Mouse (Mus musculus): ENCODE results near the gene Fbxw2. TPM values are rescaled to one million over a fixed set of nuclear protein-coding genes. Genes with fewer than 3 reads are reported as not detected.
"Not testable (repeated sequence)": the region's sequence is repeated elsewhere in the genome, so short reads cannot be mapped to it uniquely, and the experiment has no call there.

The Fbxw2 gene
- total and polyA plus RNA-seq, 3 experiments, result 36.7 to 67.8 (median 61.2) TPM

DNA sequence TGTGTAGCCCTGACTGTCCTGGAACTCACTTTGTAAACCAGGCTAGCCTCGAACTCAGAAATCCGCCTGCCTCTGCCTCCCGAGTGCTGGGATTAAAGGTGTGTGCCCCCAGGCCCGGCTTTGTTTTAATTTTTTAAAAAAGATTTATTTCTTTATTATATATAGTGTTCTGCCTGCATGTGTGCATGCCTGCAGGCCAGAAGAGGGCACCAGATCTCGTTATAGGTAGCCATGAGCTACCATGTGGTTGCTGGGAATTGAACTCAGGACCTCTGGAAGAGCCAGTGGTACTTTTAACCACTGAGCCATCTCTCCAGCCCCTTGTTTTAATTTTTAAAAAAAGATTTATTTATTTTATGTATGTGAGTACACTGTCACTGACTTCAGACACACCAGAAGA is 14.0 kb upstream of the Fbxw2 start:
- H3K27ac ChIP-seq (ENCODE audit: insufficient read depth, low read depth); H3K4me2 ChIP-seq (ENCODE audit: insufficient read depth, low read depth, poor library complexity, severe bottlenecking); dilution Hi-C loops (cut with MboI; ENCODE audit: extremely low pct_ligation_motif_present, extremely low pct_unique_long_range_greater_than_20kb, low sequenced_read_pairs); H3K4me3 ChIP-seq (replicated peaks in 1 of 3; ENCODE audit: low read depth in 2 of 3, low read length in 2 of 3, poor library complexity in 1 of 3); DNase-seq (ENCODE audit: extremely low read depth); H3K36me3 ChIP-seq (replicated peaks in 1 of 2; ENCODE audit: control insufficient read depth in 1 of 2, insufficient read depth in 1 of 2, low read length in 1 of 2); H3K79me2 ChIP-seq (replicated peaks; ENCODE audit: control insufficient read depth, extremely low read depth, insufficient read depth, poor library complexity, severe bottlenecking); H3K9me3 ChIP-seq (replicated peaks; ENCODE audit: low read length); in situ Hi-C loops (cut with MboI; ENCODE audit: low pct_ligation_motif_present, low pct_unique_long_range_greater_than_20kb, low sequenced_read_pairs); H3K4me1 ChIP-seq (ENCODE audit: control insufficient read depth in 1 of 2, insufficient read depth in 2 of 2); H3K9ac ChIP-seq (ENCODE audit: insufficient read depth, low read depth); H3K27me3 ChIP-seq (replicated peaks): not testable (repeated sequence)
- TF ChIP-seq RAD21 (IDR thresholded peaks at IDR 0.05; ENCODE audit: low read depth, low read length), result peak; percentile 28
- peak in 1 of 2 experiments; percentile 47; a peak in 2 of 4 replicates for TF ChIP-seq CTCF (conservative IDR thresholded peaks at IDR 0.05 in 1 of 2, IDR thresholded peaks at IDR 0.05 in 1 of 2; ENCODE audit: low read depth in 2 of 2, low read length in 2 of 2)
- TF ChIP-seq MYC (IDR thresholded peaks at IDR 0.05; ENCODE audit: low read depth, low read length), result peak; percentile 59; the same call in 1 of the 2 replicates
- TF ChIP-seq SMC3 (IDR thresholded peaks at IDR 0.05; ENCODE audit: low read depth, low read length), result peak; percentile 23; the same call in 1 of the 2 replicates

DNA sequence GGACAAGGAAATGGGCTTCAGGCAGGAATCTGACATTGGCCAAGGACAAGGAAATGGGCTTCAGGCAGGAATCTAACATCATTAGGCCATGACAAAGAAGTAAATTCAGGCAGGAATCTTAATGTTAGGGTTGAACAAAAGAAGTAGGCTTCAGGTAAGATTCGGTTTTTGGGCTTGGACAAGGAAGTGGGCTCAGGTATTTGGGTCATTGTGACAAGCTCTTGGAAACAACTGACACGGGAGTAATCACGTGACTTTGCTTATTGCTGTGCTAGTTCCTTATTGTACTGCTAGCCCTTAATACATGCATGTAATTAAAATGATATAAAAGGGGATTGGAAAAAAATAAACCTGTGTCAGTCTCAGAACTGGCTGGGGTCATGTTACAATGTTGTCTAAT is 9.6 kb upstream of the Fbxw2 start:
- Histone ChIP-seq H3K9ac (ENCODE audit: insufficient read depth, low read depth) (no peak overlapping the region), H3K27me3 (replicated peaks) (no peaks in the 10 kb centered on the region), H3K36me3 (replicated peaks in 1 of 2; ENCODE audit: control insufficient read depth in 1 of 2, insufficient read depth in 1 of 2, low read length in 1 of 2) (no peaks in the 10 kb centered on the region), H3K27ac (ENCODE audit: insufficient read depth, low read depth) (no peak overlapping the region), H3K4me2 (ENCODE audit: insufficient read depth, low read depth, poor library complexity, severe bottlenecking) (no peak overlapping the region), H3K4me3 (replicated peaks in 1 of 3; ENCODE audit: low read depth in 2 of 3, low read length in 2 of 3, poor library complexity in 1 of 3) (no peak overlapping the region), H3K79me2 (replicated peaks; ENCODE audit: control insufficient read depth, extremely low read depth, insufficient read depth, poor library complexity, severe bottlenecking) (no peaks in the 10 kb centered on the region), H3K9me3 (replicated peaks; ENCODE audit: low read length) (no peaks in the 10 kb centered on the region), H3K4me1 (ENCODE audit: control insufficient read depth in 1 of 2, insufficient read depth in 2 of 2) (no peaks in the 10 kb centered on the region)
- no peak for DNase-seq (ENCODE audit: extremely low read depth)
- no peak for TF ChIP-seq E2F4 (IDR thresholded peaks at IDR 0.05; ENCODE audit: insufficient replicate concordance, low read depth, low read length)
- TF ChIP-seq JUND (conservative IDR thresholded peaks at IDR 0.05; ENCODE audit: low read depth, low read length), result no peak
- no peak for TF ChIP-seq TBP (conservative IDR thresholded peaks at IDR 0.05; ENCODE audit: low read depth, low read length)
- no peak for TF ChIP-seq MAFK (IDR thresholded peaks at IDR 0.05; ENCODE audit: insufficient replicate concordance, low read length)
- no peak for TF ChIP-seq CTCF (conservative IDR thresholded peaks at IDR 0.05 in 1 of 2, IDR thresholded peaks at IDR 0.05 in 1 of 2; ENCODE audit: low read depth in 2 of 2, low read length in 2 of 2)
- TF ChIP-seq CHD2 (IDR thresholded peaks at IDR 0.05; ENCODE audit: low read length), result no peak
- TF ChIP-seq IRF4 (IDR thresholded peaks at IDR 0.05; ENCODE audit: low read depth, low read length), result no peak
- no peak for TF ChIP-seq ETS1 (conservative IDR thresholded peaks at IDR 0.05; ENCODE audit: low read depth, low read length)
- no peak for TF ChIP-seq CHD1 (IDR thresholded peaks at IDR 0.05; ENCODE audit: low read depth, low read length)
- no peak for TF ChIP-seq MEF2A (IDR thresholded peaks at IDR 0.05; ENCODE audit: borderline replicate concordance, low read depth, low read length)
- no peak for TF ChIP-seq MAZ (IDR thresholded peaks at IDR 0.05; ENCODE audit: low read depth, low read length)
- in situ Hi-C loops (cut with MboI; ENCODE audit: low pct_ligation_motif_present, low pct_unique_long_range_greater_than_20kb, low sequenced_read_pairs), result no loop called here
- dilution Hi-C loops (cut with MboI; ENCODE audit: extremely low pct_ligation_motif_present, extremely low pct_unique_long_range_greater_than_20kb, low sequenced_read_pairs), result no loop called here

DNA sequence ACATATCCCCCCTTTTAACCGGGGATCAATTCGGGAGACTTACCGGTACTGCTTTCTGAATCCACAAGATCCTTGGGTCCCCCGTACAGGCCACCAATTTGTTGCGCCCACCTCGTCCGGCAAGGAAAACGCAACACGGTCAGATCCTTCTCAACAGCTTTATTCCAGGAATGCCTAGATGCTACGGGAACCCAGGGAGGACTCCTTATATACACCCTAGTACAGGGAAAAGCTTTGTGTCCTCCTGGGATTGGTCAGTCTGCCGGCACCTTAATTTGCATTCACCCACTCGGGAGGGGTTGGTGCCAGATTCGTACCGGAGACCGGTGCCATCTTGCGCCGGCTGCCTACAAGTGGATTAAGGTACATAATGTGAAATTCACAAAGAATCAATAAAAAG is 7.5 kb upstream of the Fbxw2 start:
- Histone ChIP-seq H3K4me2 (ENCODE audit: insufficient read depth, low read depth, poor library complexity, severe bottlenecking) (no peak overlapping the region), H3K4me3 (replicated peaks in 1 of 3; ENCODE audit: low read depth in 2 of 3, low read length in 2 of 3, poor library complexity in 1 of 3) (no peak overlapping the region), H3K36me3 (replicated peaks in 1 of 2; ENCODE audit: control insufficient read depth in 1 of 2, insufficient read depth in 1 of 2, low read length in 1 of 2) (no peaks in the 10 kb centered on the region), H3K27me3 (replicated peaks) (no peaks in the 10 kb centered on the region), H3K79me2 (replicated peaks; ENCODE audit: control insufficient read depth, extremely low read depth, insufficient read depth, poor library complexity, severe bottlenecking) (no peaks in the 10 kb centered on the region), H3K9me3 (replicated peaks; ENCODE audit: low read length) (peaks cover 5% of the 10 kb centered on the region), H3K9ac (ENCODE audit: insufficient read depth, low read depth) (no peak overlapping the region), H3K27ac (ENCODE audit: insufficient read depth, low read depth) (no peak overlapping the region), H3K4me1 (ENCODE audit: control insufficient read depth in 1 of 2, insufficient read depth in 2 of 2) (no peaks in the 10 kb centered on the region)
- dilution Hi-C loops (cut with MboI; ENCODE audit: extremely low pct_ligation_motif_present, extremely low pct_unique_long_range_greater_than_20kb, low sequenced_read_pairs) (no loop called here), in situ Hi-C loops (cut with MboI; ENCODE audit: low pct_ligation_motif_present, low pct_unique_long_range_greater_than_20kb, low sequenced_read_pairs) (no loop called here)
- no peak for DNase-seq (ENCODE audit: extremely low read depth)
- TF ChIP-seq MEF2A (IDR thresholded peaks at IDR 0.05; ENCODE audit: borderline replicate concordance, low read depth, low read length) (no peak), ELF1 (IDR thresholded peaks at IDR 0.05; ENCODE audit: low read depth, low read length) (no peak), CHD2 (IDR thresholded peaks at IDR 0.05; ENCODE audit: low read length) (no peak), GABPA (IDR thresholded peaks at IDR 0.05; ENCODE audit: insufficient replicate concordance, low read depth, low read length) (no peak), SIN3A (IDR thresholded peaks at IDR 0.05; ENCODE audit: low read length) (no peak), E2F4 (IDR thresholded peaks at IDR 0.05; ENCODE audit: insufficient replicate concordance, low read depth, low read length) (no peak), JUN (IDR thresholded peaks at IDR 0.05; ENCODE audit: insufficient read depth, low read depth, low read length) (no peak), EP300 (IDR thresholded peaks at IDR 0.05; ENCODE audit: low read length) (no peak), NELFE (IDR thresholded peaks at IDR 0.05; ENCODE audit: low read depth, low read length) (no peak), POLR2A (IDR thresholded peaks at IDR 0.05; ENCODE audit: low read depth, low read length) (no peak), ZKSCAN1 (IDR thresholded peaks at IDR 0.05; ENCODE audit: borderline replicate concordance, low read depth, low read length) (no peak), USF1 (IDR thresholded peaks at IDR 0.05; ENCODE audit: low read depth, low read length) (no peak), IRF4 (IDR thresholded peaks at IDR 0.05; ENCODE audit: low read depth, low read length) (no peak), CTCF (conservative IDR thresholded peaks at IDR 0.05 in 1 of 2, IDR thresholded peaks at IDR 0.05 in 1 of 2; ENCODE audit: low read depth in 2 of 2, low read length in 2 of 2) (no peak), MAFK (IDR thresholded peaks at IDR 0.05; ENCODE audit: insufficient replicate concordance, low read length) (no peak), SMC3 (IDR thresholded peaks at IDR 0.05; ENCODE audit: low read depth, low read length) (no peak), TBP (conservative IDR thresholded peaks at IDR 0.05; ENCODE audit: low read depth, low read length) (no peak), ZMIZ1 (IDR thresholded peaks at IDR 0.05; ENCODE audit: low read depth, low read length) (no peak), HCFC1 (IDR thresholded peaks at IDR 0.05; ENCODE audit: low read depth, low read length) (no peak)
